Mouse (Mus musculus) embryonic facial prominence, embryonic 13.5 days (tissue): ENCODE measurements around the gene Frmd4b. TPM values are rescaled to one million over a fixed set of nuclear protein-coding genes. Genes with fewer than 3 reads are reported as not detected.

Experiments used
- ATAC-seq: fragments of 200-750 bp; cut with Nextera tagmentation; 2 replicates; pipeline ENCODE4 v1.8.0; 2017; ENCODE audit warnings: low read depth; ENCODE audit not compliant: insufficient number of reproducible peaks, insufficient read depth, low FRiP score, low TSS enrichment
- H3K27ac ChIP-seq: fragments of 300-500 bp; sonication (generic); 2 replicates; pipeline ENCODE4 v1.5.1; 2015; ENCODE audit warnings: moderate library complexity, mild to moderate bottlenecking, inconsistent platforms
- H3K27me3 ChIP-seq: fragments of 300-500 bp; sonication (generic); 2 replicates; pipeline ENCODE4 v1.6.1; 2015; ENCODE audit warnings: mild to moderate bottlenecking, inconsistent platforms
- H3K36me3 ChIP-seq: fragments of 300-500 bp; sonication (generic); 2 replicates; pipeline ENCODE4 v1.6.1; 2015; ENCODE audit warnings: mild to moderate bottlenecking, inconsistent platforms
- H3K4me1 ChIP-seq: fragments of 300-500 bp; sonication (generic); 2 replicates; pipeline ENCODE4 v1.6.1; 2015; ENCODE audit warnings: inconsistent platforms
- H3K4me2 ChIP-seq: fragments of 300-500 bp; sonication (generic); 2 replicates; pipeline ENCODE4 v1.6.1; 2015; ENCODE audit warnings: moderate library complexity, mild to moderate bottlenecking, inconsistent platforms
- H3K4me3 ChIP-seq: fragments of 300-500 bp; sonication (generic); 2 replicates; pipeline ENCODE4 v1.5.1; 2015; ENCODE audit warnings: mild to moderate bottlenecking, inconsistent platforms
- H3K9ac ChIP-seq: fragments of 300-500 bp; sonication (generic); 2 replicates; pipeline ENCODE4 v1.6.1; 2015; ENCODE audit warnings: mild to moderate bottlenecking, inconsistent platforms
- H3K9me3 ChIP-seq: fragments of 300-500 bp; sonication (generic); 2 replicates; pipeline ENCODE4 v1.6.1; 2016; ENCODE audit warnings: inconsistent platforms
- WGBS: fragments of 180-500 bp; shearing (Covaris S2); methylation state at CpG from one replicate; pipeline ENCODE4 v1.1.7; 2015; ENCODE audit warnings: mixed read lengths; 5-methylcytosine and 5-hydroxymethylcytosine counted together
- polyA plus RNA-seq: library from polyadenylated mRNA; unstranded; fragments of >200 nt; fragmentation: Nextera tagmentation; extraction: Ambion mirVana; gene quantifications from 2 replicates; pipeline ENCODE4 v1.2.1, GENCODE M21; 2015

Gene Frmd4b
- polyA plus RNA-seq, 1 experiment from 2014 or later = 13.5 TPM

DNA sequence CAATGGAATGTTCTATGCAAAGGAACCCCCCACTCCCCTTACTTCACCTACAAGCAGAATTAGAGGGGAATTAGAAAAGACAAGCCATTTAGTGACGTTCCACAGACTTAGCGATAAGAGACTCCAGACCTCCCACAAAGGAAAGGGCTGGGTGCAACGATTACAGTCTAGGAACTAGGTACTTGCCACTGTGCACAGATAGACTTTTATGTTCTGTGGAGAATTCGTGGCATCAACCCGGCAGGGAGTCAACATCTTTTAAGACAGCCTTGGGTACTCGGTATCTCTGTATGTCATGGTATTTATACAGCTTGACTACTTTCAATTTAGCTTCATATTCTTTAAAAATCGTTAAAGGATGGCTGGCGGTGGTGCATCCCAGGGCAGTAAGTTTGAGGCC, 310.1 kb downstream of the Frmd4b start:
- whole genome bisulfite sequencing = 81% methylated on average over 8 of the region's 8 CpGs
- Histone ChIP-seq H3K4me2 (no peak overlapping the region), H3K4me3 (no peak overlapping the region), H3K9ac (no peak overlapping the region), H3K36me3 (peaks cover 14% of the 10 kb centered on the region; the same call in 1 of the 2 replicates), H3K27ac (no peak overlapping the region), H3K4me1 (peaks cover 21% of the 10 kb centered on the region), H3K9me3 (no peaks in the 10 kb centered on the region), H3K27me3 (peaks cover 12% of the 10 kb centered on the region; the same call in 1 of the 2 replicates)
- ATAC-seq = no peak

DNA sequence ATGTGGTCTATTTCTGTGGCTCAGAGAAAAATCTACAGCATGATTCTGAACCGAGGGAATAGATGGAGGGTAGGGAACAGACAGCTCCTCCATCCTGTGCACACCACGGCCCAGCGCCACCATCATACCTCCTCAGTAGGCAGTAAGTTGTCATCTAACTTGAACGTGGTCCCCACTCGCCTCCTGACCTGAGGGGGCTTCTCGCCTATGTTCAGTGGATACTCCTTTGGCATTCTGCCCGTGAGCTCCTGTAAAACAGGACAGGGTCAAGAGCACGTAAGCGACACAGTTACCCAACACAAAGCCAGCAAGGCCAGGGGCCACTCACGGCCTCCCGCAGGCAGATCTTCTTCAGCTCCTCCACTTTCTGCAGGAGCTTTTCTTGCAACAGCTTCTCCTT, 311.0 kb downstream of the Frmd4b start:
- H3K27ac ChIP-seq = no peak overlapping the region
- H3K4me1 ChIP-seq = peaks cover 13% of the 10 kb centered on the region
- WGBS = 88% methylated on average over 11 of the region's 11 CpGs
- no peaks in the 10 kb centered on the region for H3K9me3 ChIP-seq
- peaks cover 14% of the 10 kb centered on the region; the same call in 1 of the 2 replicates for H3K36me3 ChIP-seq
- peaks cover 6% of the 10 kb centered on the region; the same call in 1 of the 2 replicates for H3K27me3 ChIP-seq
- no peak for ATAC-seq
- H3K9ac ChIP-seq = no peak overlapping the region
- H3K4me3 ChIP-seq = no peak overlapping the region
- H3K4me2 ChIP-seq = no peak overlapping the region

DNA sequence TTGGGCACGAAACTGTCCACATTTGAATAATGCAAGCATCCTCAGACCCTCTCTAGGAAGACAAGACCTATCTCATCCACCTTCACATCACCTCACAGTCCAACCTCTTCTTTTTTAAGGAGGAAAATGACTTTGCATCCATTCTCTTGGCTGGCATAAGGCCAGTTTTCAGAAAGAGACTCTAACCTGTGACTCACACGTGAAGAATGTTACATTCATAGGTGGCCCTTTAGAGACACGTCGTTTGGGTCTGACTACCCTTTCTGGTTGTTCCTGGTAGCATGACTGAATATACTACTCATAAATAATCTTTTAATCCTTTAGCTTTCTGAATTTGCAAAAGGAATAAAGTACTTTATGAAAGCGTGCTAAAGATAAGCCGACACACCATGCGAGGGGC, 311.9 kb downstream of the Frmd4b start:
- Histone ChIP-seq H3K4me1 (0 out of 2 replicates have a peak, but pooled peaks cover 9% of the 10 kb centered on the region), H3K4me3 (no peak overlapping the region), H3K9me3 (no peaks in the 10 kb centered on the region), H3K27ac (no peak overlapping the region), H3K27me3 (peaks cover 6% of the 10 kb centered on the region; the same call in 1 of the 2 replicates), H3K9ac (no peak overlapping the region), H3K36me3 (peaks cover 14% of the 10 kb centered on the region; the same call in 1 of the 2 replicates), H3K4me2 (no peak overlapping the region)
- no peak for ATAC-seq
- WGBS = 85% methylated on average over 7 of the region's 7 CpGs

DNA sequence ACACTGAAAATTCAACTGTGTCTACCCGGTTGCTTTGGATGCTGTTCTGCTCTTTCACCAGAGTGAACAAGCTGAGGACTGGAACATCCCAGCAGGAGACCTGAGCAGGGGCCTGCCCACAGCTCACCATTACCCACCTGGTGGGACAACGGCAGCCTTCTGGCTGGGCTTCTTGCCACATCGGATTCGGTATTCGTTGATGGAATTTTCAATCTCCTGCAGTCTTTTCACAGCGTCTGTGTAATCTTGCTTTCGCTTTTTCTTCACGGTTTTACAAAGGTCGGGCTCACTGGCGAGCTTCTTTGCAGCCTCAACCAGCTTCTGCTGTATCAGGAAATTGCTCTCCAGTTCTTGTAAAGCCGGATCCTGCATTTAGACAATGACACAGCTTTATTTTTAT, 312.3 kb downstream of the Frmd4b start:
- H3K4me2 ChIP-seq = no peak overlapping the region; the same call in 1 of the 2 replicates
- no peaks in the 10 kb centered on the region for H3K9me3 ChIP-seq
- peaks cover 6% of the 10 kb centered on the region; the same call in 1 of the 2 replicates for H3K27me3 ChIP-seq
- H3K27ac ChIP-seq = no peak overlapping the region
- ATAC-seq = no peak
- WGBS = 71% methylated on average over 11 of the region's 11 CpGs
- peaks cover 14% of the 10 kb centered on the region; the same call in 1 of the 2 replicates for H3K36me3 ChIP-seq
- no peak overlapping the region for H3K9ac ChIP-seq
- no peak overlapping the region for H3K4me3 ChIP-seq
- H3K4me1 ChIP-seq = 0 out of 2 replicates have a peak, but pooled peaks cover 9% of the 10 kb centered on the region

DNA sequence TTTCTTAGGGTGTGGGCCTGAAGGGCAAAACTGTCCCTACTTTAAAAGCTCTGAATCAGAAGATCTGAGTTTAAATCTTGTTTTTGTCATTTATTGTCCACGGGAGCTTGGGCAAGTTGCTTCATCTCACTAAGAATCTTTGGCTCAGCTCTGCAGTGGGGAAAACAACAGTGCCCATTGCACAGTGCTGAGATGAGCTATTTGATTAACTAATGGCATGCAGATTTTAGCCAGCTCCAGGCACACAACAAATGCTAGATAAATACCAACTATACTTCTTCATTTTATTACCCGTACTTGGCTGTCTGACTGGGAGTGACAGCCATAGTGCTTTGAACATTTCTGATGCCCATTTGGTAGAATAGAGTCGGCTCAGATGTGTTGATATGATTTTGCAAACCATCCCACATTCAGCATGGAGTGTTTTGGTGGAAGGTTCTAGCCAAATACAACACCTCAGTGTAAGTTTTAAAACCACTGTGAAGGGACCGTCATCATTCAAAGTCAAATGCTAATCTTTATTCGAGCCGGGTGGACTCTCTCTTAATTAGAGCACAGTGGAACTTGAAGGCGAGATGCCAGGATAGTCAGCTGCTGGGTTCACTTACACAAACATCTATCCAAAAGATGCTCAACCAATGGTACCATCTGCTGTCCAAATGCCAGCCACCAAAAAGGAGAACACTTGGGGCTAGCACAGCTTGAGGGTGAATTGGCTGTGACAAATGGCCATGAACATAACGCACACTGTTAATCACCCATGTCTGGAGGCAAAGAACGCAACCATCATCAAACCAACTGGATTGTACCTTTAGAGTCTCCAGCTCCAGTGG, 313.8 kb downstream of the Frmd4b start:
- H3K4me2 ChIP-seq = no peak overlapping the region
- no peak overlapping the region for H3K9ac ChIP-seq
- no peak for ATAC-seq
- WGBS = 81% methylated on average over 9 of the region's 9 CpGs
- H3K36me3 ChIP-seq = peaks cover 14% of the 10 kb centered on the region; the same call in 1 of the 2 replicates
- no peak overlapping the region for H3K4me3 ChIP-seq
- no peaks in the 10 kb centered on the region; the same call in 1 of the 2 replicates for H3K27me3 ChIP-seq
- H3K9me3 ChIP-seq = no peaks in the 10 kb centered on the region
- no peak overlapping the region for H3K27ac ChIP-seq
- H3K4me1 ChIP-seq = 0 out of 2 replicates have a peak, but pooled peaks cover 5% of the 10 kb centered on the region

DNA sequence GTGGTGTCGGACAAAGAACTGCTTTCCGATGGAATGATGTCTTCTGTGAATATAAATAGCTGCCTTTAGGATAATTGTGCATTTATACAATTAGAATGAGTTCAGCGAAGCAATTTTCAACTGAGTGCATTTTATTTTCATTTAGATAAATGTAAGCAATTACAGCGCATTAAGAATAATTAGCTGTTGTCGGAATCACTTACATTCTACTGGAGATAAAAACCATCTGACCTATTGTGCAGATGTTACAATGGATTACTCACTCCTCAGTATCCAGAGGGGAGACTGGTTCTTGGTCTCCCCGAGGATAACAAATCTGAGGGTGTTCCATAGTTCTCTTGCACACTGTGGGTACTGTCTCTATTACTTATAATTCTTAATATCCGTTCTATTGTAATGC, 315.0 kb downstream of the Frmd4b start:
- H3K4me1 ChIP-seq = 0 out of 2 replicates have a peak, but pooled peaks cover 5% of the 10 kb centered on the region
- no peak overlapping the region for H3K4me2 ChIP-seq
- ATAC-seq = no peak
- no peak overlapping the region for H3K9ac ChIP-seq
- 60% methylated on average over 7 of the region's 7 CpGs for WGBS
- peaks cover 14% of the 10 kb centered on the region; the same call in 1 of the 2 replicates for H3K36me3 ChIP-seq
- H3K27me3 ChIP-seq = peaks cover 4% of the 10 kb centered on the region; the same call in 1 of the 2 replicates
- no peak overlapping the region for H3K4me3 ChIP-seq
- H3K27ac ChIP-seq = no peak overlapping the region
- H3K9me3 ChIP-seq = no peaks in the 10 kb centered on the region

DNA sequence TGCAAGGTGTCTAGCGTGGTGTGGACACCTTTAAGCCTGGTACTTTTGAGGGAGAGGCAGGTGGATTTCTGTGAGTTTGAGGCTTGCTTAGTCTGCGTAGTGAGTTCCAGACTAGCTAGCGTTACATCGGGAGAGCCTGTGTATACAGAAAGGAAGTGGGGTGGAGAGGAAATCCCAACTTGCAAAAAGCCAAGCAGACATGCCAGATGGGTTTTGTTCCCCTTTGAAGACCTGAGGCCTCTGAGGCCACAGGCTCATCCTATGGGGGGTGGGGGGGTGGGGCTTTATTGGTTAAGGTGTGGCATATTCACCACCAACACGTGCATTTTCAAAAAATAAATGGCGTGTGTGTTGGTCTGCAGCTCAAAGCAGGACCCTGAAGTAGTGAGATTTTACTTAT, 316.7 kb downstream of the Frmd4b start:
- Histone ChIP-seq H3K27ac (no peak overlapping the region), H3K4me3 (no peak overlapping the region), H3K36me3 (peaks cover 15% of the 10 kb centered on the region), H3K9ac (no peak overlapping the region), H3K9me3 (no peaks in the 10 kb centered on the region), H3K27me3 (peaks cover 9% of the 10 kb centered on the region; the same call in 1 of the 2 replicates), H3K4me2 (no peak overlapping the region), H3K4me1 (0 out of 2 replicates have a peak, but pooled peaks cover 5% of the 10 kb centered on the region)
- no peak for ATAC-seq
- 89% methylated on average over 6 of the region's 6 CpGs for WGBS

DNA sequence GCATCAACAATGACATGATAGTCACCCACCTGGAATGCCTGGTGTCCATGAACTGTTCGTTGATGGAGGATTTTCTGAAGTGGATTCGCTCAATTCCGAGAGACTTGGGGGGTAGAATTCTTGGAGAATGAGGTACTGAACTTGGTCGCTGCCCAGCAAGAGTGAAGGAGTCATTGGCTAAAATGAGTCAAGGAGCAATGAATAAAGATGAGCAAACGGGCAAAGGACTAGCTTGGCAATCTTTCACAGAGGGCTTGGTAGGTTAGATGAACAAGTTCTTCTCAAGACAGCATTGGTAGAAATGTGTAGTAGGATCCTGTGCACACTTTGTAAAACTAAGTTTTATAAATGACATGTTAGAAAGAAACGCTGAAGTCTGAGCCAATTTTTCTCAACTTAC, 317.2 kb downstream of the Frmd4b start:
- ATAC-seq = no peak
- Histone ChIP-seq H3K9ac (no peak overlapping the region), H3K27ac (no peak overlapping the region), H3K27me3 (peaks cover 9% of the 10 kb centered on the region; the same call in 1 of the 2 replicates), H3K4me3 (no peak overlapping the region), H3K4me1 (0 out of 2 replicates have a peak, but pooled peaks cover 5% of the 10 kb centered on the region), H3K9me3 (no peaks in the 10 kb centered on the region), H3K36me3 (peaks cover 19% of the 10 kb centered on the region), H3K4me2 (no peak overlapping the region)
- 92% methylated on average over 6 of the region's 6 CpGs for WGBS

DNA sequence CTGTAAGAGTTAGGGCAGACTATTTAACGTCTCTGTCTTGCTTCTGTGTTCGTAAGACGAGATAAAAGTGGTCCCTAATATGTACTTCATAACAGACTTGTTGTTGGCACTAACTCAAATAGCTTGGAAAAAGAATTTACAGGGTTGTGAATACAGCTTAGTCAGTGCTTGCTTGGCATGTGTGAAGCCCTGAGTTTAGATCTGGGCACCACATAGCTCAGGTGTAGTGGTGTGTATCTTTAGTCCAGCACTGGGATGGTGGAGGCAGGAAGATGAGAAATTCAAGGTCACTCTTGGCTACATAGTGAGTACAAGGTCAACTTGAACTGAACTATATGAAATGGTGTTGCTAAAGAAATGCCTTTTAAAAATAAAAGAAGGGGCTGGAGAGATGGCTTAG, 320.2 kb downstream of the Frmd4b start:
- H3K4me3 ChIP-seq = no peak overlapping the region
- no peak overlapping the region for H3K4me2 ChIP-seq
- no peak overlapping the region for H3K9ac ChIP-seq
- ATAC-seq = no peak
- H3K27ac ChIP-seq = no peak overlapping the region
- H3K9me3 ChIP-seq = no peaks in the 10 kb centered on the region
- WGBS = 86% methylated on average over 3 of the region's 3 CpGs
- peaks cover 11% of the 10 kb centered on the region for H3K36me3 ChIP-seq
- H3K4me1 ChIP-seq = no peaks in the 10 kb centered on the region
- peaks cover 25% of the 10 kb centered on the region for H3K27me3 ChIP-seq

DNA sequence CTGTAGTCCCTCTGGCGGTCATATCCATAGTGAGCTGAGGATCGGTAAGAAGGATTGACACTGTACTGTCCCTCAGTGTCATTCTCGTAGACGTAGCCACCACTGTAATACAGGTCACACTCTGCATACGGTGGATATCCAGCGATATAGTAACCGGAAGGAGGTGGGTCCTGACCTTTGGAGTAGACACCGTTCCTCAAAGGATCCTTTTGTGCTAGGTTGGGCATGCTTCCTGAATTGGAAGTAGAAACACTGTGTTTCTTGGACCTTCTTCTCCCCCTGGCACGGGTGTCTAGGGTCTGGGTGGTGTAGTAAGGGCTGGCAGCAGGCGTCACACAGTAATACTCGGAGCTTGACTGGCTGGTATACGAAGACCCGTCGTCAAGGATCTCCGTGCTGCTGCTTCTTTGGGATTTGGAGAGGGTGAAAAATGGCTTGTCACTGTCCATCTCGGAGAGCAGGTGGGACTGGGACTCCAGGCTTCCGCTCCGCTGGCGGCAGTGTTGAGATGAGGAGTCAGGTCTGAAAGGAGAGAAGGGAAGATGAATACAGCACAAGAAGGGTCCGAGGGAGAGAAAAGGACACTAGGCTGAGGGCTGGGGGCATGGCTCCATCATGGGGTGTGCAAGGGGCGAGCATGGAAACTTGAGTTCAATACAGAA, 321.3 kb downstream of the Frmd4b start:
- no peak overlapping the region for H3K4me2 ChIP-seq
- H3K27ac ChIP-seq = no peak overlapping the region
- ATAC-seq = no peak
- 93% methylated on average over 21 of the region's 21 CpGs for WGBS
- H3K9ac ChIP-seq = no peak overlapping the region
- no peaks in the 10 kb centered on the region for H3K4me1 ChIP-seq
- H3K4me3 ChIP-seq = no peak overlapping the region
- peaks cover 11% of the 10 kb centered on the region for H3K36me3 ChIP-seq
- no peaks in the 10 kb centered on the region for H3K9me3 ChIP-seq
- H3K27me3 ChIP-seq = peaks cover 29% of the 10 kb centered on the region

DNA sequence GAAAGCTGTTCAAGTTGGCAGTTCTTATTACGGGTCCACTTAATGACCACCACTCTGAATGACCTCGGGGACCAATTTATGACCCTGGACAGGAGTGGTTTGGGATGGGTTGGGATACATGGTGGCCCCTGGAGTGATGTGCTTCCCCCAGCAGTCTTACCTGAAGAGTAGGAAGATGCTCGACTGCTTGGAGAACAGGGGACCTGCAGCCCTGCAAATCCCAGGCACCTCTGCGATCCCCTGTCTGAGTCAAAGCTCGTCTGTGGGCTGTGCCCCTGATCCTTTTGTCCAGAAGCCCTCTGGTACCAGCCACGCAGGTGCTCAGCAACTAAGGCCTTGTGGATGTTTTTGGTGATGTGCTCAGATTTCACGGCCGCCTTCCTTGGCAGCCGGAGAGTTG, 321.9 kb downstream of the Frmd4b start:
- Histone ChIP-seq H3K9me3 (no peaks in the 10 kb centered on the region), H3K4me2 (no peak overlapping the region), H3K27ac (no peak overlapping the region), H3K4me3 (no peak overlapping the region), H3K27me3 (peaks cover 29% of the 10 kb centered on the region), H3K9ac (no peak overlapping the region), H3K36me3 (peaks cover 11% of the 10 kb centered on the region), H3K4me1 (no peaks in the 10 kb centered on the region)
- no peak for ATAC-seq
- 91% methylated on average over 9 of the region's 9 CpGs for WGBS
